Mouse (Mus musculus): Measurements from ENCODE around the gene Scgb1b2.

Scgb1b2 gene

DNA sequence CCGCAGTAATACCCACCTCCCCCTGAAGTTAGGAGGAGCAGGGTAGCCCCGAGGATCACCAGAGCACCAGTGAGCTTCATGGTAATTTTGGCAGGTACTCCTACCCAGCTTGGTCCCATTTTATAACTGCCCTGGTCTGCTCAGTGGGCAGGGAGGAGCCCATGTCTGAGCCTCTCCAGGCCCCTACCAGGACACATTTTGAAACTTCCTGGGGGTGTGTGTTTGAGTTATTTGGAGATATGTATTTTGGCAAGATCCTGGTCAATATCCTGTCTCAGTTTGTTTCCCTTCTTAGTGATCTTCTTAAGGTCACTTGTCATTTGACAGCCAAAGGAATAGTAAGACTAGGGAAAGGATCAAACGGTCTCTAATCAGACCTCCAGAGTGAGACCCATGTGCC lies at the start of gene Scgb1b2:
Scgb1b2 (minus strand) TSS at position 101 of the 400 bp plus-strand sequence.
- WGBS: 84% methylated on average over 3 of the region's 3 CpGs

DNA sequence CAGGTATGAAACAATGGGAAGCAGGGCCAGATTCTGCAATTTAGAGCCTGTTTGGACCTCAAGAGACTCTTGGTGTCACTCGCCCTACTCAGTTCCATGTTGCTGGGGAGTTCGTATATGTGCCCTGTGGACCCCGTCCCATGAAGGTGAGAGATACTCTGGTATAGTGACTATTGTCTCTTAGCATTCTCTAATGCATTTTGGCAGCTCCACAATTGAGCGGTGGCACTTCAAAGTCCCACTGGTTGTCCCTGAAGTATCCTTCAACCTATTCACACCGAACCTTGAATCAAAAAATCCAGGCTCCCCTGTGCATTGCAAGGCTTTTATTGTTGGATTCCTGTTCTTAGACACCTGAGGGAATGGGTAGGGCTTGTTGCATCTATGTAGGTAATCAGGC lies 1.4 kb downstream of the Scgb1b2 start, which contains the start of gene Scgb2b2:
Scgb2b2 (plus strand) TSS at position 301 of the 400 bp plus-strand sequence.
- WGBS: 77% methylated on average over 5 of the region's 5 CpGs
